Mouse (Mus musculus) ovary, adult 18-20 months (tissue): ENCODE measurements around the gene Ice2.

ENCODE experiments used
- DNase-seq: peaks from one replicate; pipeline ENCODE4 v3.0.0; 2022; ENCODE audit warnings: low spot score, mixed read lengths

The Ice2 gene

GRCm38 (mm10) chr9:69459876-69460275 is 62.2 kb downstream of the Ice2 start:
- no peak for DNase-seq

GRCm38 (mm10) chr9:69463046-69463445 is 65.3 kb downstream of the Ice2 start:
- no peak for DNase-seq

- no peak for DNase-seq
These were observed 66.5 kb downstream of the Ice2 start for GRCm38 (mm10) chr9:69464109-69464756.

- no peak for DNase-seq
These were observed 68.4 kb downstream of the Ice2 start for GRCm38 (mm10) chr9:69466098-69466497.

GRCm38 (mm10) chr9:69467310-69467939 is 69.7 kb downstream of the Ice2 start:
- no peak for DNase-seq

- peak; percentile 81 for DNase-seq
These were observed 71.3 kb downstream of the Ice2 start for GRCm38 (mm10) chr9:69468991-69469390.

- no peak for DNase-seq
These were observed 72.7 kb downstream of the Ice2 start for GRCm38 (mm10) chr9:69470362-69470761.

GRCm38 (mm10) chr9:69470921-69471320 is 73.2 kb downstream of the Ice2 start:
- no peak for DNase-seq

- peak; percentile 71 for DNase-seq
These were observed 75.0 kb downstream of the Ice2 start for GRCm38 (mm10) chr9:69472724-69473123.

- no peak for DNase-seq
These were observed 78.2 kb downstream of the Ice2 start for GRCm38 (mm10) chr9:69475873-69476272.

- DNase-seq: no peak
These were observed 79.6 kb downstream of the Ice2 start for GRCm38 (mm10) chr9:69477195-69477823.

GRCm38 (mm10) chr9:69477824-69478222 is 80.1 kb downstream of the Ice2 start:
- no peak for DNase-seq

- DNase-seq: no peak
These were observed 82.6 kb downstream of the Ice2 start for GRCm38 (mm10) chr9:69480344-69480743.
